Mouse (Mus musculus) liver, embryonic 14.5 days (tissue): ENCODE data around the gene Zfp316.

Experiments
- CTCF ChIP-seq: IDR thresholded peaks from 2 replicates; pipeline ENCODE4 v1.5.1; 2016; ENCODE audit warnings: antibody characterized with exemption, low read depth, control low read depth
- EP300 ChIP-seq: IDR thresholded peaks from 2 replicates; pipeline ENCODE4 v1.6.1; 2016; ENCODE audit warnings: antibody characterized with exemption, low read depth

DNA sequence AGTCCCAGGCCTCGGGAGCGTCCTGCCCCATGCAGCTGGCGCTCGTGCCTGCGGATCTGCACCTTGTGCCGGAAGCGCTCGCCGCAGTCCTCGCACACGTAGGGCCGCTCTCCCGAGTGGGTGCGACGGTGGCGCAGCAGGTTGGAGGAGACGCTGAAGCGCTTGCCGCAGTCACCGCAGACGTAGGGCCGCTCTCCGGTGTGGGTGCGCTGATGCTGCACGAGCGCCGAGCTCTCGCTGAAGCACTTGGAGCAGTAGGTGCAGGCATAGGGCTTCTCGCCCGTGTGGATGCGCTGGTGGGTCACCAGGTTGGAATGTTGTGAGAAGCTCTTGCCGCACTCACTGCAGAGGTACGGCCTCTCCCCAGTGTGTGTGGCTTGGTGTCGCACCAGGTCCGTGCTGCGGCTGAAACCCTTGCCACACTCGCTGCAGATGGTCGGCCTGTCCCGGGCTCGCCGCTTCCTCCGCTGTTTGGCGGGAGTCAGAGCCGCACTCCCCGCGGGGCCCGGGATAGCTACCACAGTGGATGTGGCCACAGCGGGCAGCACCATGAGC lies 18.0 kb upstream of the Zfp316 start:
- TF ChIP-seq CTCF: no peak
- no peak for TF ChIP-seq EP300
